Mouse (Mus musculus) CD4-positive, CD25-positive, alpha-beta regulatory T cell, adult 4 months (primary cell): ENCODE results near the gene Hnmt. TPM values are rescaled to one million over a fixed set of nuclear protein-coding genes. Genes with fewer than 3 reads are reported as not detected.

ENCODE experiments used
- polyA plus RNA-seq, 2 experiments: library from polyadenylated mRNA; unstranded; fragments of 100-300 nt; shearing (Covaris generic); gene quantifications; one replicate each; pipeline ENCODE4 v1.2.1; 2017

The Hnmt gene
- polyA plus RNA-seq, 2 experiments from 2014 or later, result not detected

Other genes starting within 250 kb of the Hnmt start
- gene Tbpl2, start 47.2 kb upstream of the Hnmt start, polyA plus RNA-seq, result not detected
- gene Il1f8, start 103.8 kb upstream of the Hnmt start, polyA plus RNA-seq, result not detected
- not detected for gene Il1f9, start 137.1 kb upstream of the Hnmt start, polyA plus RNA-seq
- not detected for gene Il1f6, start 166.0 kb upstream of the Hnmt start, polyA plus RNA-seq
- not detected for gene Il1f5, start 227.6 kb upstream of the Hnmt start, polyA plus RNA-seq
- not detected for gene Il1f10, start 241.8 kb upstream of the Hnmt start, polyA plus RNA-seq